Mouse (Mus musculus) bone marrow macrophage, adult 2 months (primary cell): Measurements from ENCODE around the gene Sgcd. TPM values are rescaled to one million over a fixed set of nuclear protein-coding genes. Genes with fewer than 3 reads are reported as not detected.

Experiments used
- H3K27ac ChIP-seq: 2 replicates; pipeline ENCODE4 v1.5.1; 2012; ENCODE audit warnings: low read depth, low read length; ENCODE audit not compliant: insufficient read depth
- H3K4me1 ChIP-seq: 2 replicates; pipeline ENCODE4 v1.6.1; 2012; ENCODE audit warnings: low read length; ENCODE audit not compliant: control insufficient read depth, insufficient read depth
- H3K4me3 ChIP-seq: 2 replicates; pipeline ENCODE4 v1.5.1; 2012; ENCODE audit warnings: mild to moderate bottlenecking, low read length, moderate library complexity; ENCODE audit not compliant: insufficient read depth
- CTCF ChIP-seq: IDR thresholded peaks from 2 replicates; pipeline ENCODE4 v1.5.1; 2012; ENCODE audit warnings: low read depth, mild to moderate bottlenecking, low read length, moderate library complexity
- POLR2A ChIP-seq: IDR thresholded peaks from 2 replicates; pipeline ENCODE4 v1.6.1; 2012; ENCODE audit warnings: mild to moderate bottlenecking, low read depth, low read length, borderline replicate concordance
- polyA plus RNA-seq: library from polyadenylated mRNA; stranded (reverse); fragments of >200 nt; gene quantifications from 2 replicates; pipeline ENCODE4 v1.2.4, GENCODE M21; 2012; ENCODE audit not compliant: missing spikeins, insufficient read depth, insufficient read length

The Sgcd gene
- polyA plus RNA-seq, 1 experiment: not detected

DNA sequence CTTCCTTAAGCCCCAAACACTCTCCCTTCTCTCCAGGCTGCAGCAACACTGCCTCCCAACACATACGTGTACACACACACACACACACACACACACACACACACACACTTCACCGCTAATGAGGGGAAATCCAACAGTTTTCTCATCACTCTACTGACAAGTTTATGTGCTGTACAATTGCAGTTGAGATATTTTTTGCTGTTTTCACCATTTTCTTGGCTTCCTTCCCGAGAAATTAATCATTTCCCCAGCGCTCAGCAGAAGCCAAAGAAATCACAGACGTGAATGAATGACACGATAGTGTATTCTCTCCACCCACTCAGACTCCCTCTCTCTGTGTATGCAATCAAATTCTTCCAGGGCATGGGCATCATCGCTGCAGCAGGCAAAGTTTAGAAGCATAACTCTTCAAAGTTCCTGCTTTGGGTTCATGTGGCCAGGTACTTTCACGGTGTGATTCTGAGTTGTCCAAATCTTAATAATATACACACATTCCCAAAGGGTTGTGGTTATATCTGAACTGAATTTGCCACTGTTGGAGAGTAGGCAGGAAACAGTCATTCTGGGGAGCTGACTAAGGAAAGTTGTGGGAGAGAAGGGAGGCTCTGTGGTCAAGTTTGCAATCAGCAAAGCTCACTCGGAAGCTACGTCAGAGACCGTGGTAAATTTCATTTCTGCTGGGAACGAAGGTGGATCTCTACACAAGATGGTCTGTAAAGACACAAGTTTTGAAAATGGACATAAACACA, 683.9 kb downstream of the Sgcd start:
- H3K27ac ChIP-seq: no peak overlapping the region
- H3K4me3 ChIP-seq: no peak overlapping the region
- no peaks in the 10 kb centered on the region for H3K4me1 ChIP-seq
- no peak for TF ChIP-seq CTCF
- TF ChIP-seq POLR2A: no peak

DNA sequence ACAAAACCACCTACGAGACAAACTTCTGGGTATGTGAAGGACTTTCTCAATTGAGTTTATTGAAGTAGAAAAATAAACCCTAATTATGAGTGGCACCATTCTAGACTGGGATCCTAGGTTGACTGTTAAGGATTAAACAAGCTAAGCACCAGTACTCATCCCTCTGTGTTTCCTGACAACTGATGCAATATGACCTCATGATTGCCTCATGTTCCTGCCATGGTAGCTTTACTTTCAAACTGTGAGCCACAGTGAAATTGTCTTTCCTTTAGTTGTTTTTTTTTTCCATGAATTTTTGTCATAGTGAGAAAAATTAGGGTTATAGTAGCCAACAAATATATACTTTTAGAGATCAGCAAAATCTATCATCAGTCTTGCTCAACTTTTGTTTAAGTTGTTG, 689.0 kb downstream of the Sgcd start:
- no peak overlapping the region for H3K4me3 ChIP-seq
- no peak overlapping the region for H3K27ac ChIP-seq
- TF ChIP-seq CTCF (no peak), POLR2A (no peak)
- no peaks in the 10 kb centered on the region for H3K4me1 ChIP-seq

DNA sequence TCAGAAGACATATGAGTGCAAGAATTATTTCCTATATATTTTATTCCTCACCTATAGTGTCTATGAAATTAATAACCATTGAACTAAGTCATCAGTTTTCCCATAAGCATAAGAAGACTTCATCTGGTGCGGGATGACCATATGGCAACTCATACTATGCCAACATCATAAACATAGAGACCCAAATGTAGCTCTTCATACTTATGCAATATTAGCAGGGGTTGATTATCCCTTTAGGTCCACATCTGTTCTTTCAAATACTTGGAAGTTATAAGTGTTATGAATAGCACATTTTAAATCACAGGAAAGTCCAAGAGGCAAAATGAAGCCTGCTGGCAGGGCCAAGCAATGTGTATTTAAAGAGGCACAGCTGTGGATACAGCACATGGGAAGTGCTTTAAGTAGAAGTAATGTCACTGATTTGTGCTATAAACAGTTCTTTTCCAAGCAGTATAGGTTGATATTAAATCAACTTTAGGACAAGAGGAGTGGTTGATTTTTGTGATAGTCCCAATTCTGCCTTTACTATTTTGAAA, 690.9 kb downstream of the Sgcd start:
- H3K27ac ChIP-seq: no peak overlapping the region
- no peak overlapping the region for H3K4me3 ChIP-seq
- no peaks in the 10 kb centered on the region for H3K4me1 ChIP-seq
- TF ChIP-seq CTCF (no peak), POLR2A (no peak)

DNA sequence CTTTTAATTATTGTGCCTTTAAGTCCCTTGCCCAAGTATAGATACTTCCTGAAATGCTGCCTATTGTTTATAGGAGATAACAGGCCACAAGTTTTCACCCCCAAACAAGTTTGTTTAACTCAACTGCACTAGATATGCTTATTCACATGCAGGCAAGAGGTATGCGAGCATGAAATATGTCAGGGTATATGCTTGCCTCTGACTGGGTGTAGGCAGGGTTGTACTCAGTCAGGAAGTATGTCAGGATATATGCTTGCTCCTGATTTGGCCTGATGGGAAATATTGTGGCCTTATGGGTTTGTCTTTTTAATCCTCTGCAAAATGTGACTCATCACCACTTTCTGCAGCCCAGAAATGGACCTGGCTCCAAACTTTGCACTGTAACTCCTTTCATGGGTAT, 694.0 kb downstream of the Sgcd start:
- no peak overlapping the region for H3K27ac ChIP-seq
- TF ChIP-seq POLR2A (no peak), CTCF (no peak)
- no peak overlapping the region for H3K4me3 ChIP-seq
- no peaks in the 10 kb centered on the region for H3K4me1 ChIP-seq

DNA sequence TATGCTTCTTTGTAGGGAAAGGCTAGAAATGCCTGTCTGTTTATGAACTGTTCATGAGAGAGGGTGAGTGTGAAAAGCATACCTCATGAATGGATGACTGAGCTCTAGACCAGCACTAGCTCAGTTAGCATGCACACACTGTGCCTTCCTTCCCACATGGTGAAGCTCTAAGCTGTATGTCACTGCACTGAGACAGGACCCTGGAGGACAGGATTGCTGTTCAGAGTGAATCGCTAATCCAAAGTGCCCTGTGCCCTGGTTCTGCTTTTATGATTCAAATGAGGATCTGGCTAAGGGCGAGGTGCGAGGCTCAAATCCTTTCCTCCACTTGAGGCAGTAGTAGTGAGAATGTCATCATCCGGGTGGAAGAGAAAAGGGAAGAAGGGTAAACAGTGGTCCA, 712.2 kb downstream of the Sgcd start:
- Histone ChIP-seq H3K27ac (no peak overlapping the region), H3K4me3 (no peak overlapping the region), H3K4me1 (no peaks in the 10 kb centered on the region)
- TF ChIP-seq POLR2A: no peak

DNA sequence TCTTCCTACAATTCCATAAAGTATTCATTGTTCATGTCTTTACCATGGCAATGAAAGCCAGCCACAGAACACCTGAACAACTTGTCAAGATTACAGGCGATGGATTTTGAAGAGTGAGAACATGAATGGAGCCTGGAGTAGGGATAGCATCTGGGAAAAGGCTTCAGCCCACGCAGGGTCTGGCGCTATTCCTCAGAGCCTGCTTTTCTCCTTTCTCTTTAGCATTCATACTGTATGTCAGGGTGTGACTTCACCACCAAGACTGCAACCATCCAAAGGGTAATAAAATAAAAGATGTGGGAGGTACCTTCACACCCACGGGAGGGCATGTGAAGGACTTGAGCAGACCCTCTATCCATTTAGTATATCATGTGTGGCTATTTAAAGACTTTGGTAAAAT, 720.2 kb downstream of the Sgcd start:
- TF ChIP-seq CTCF: no peak
- no peak for TF ChIP-seq POLR2A
- Histone ChIP-seq H3K27ac (no peak overlapping the region), H3K4me3 (no peak overlapping the region), H3K4me1 (no peaks in the 10 kb centered on the region)

DNA sequence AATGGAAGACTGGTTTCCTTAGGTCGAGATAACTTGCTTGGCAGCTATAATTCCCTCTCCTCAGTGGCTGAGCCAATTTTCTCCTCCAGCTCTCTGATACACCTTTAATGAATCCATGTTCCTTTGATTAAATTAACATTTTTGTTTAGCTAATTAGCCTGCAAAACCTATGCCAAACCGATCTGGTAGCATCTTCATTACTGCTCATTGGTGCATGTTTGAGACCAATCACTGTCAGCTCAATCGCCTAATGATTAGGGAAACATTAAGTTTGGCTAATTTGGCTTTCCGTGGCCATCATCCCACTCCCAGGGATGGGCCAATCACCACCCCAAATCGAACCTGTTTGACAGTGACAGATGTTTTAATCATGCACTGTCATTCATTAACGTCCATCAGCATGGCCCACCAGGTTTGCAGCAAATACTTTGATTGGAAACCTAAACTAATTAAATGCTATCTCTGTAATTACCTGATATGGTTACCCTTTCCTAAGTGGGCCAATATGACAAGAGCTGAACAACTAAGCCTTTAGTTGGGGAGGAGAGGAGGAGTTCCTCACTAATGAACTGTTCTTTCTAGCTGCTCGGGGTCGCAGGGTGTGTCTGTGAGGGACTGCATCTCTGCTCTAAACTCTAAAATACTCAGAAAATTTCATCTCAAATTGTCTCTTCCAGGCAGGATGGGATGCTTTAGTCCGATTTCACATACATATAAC, 724.3 kb downstream of the Sgcd start:
- Histone ChIP-seq H3K27ac (no peak overlapping the region), H3K4me1 (no peaks in the 10 kb centered on the region), H3K4me3 (no peak overlapping the region)
- no peak for TF ChIP-seq POLR2A
- no peak for TF ChIP-seq CTCF

DNA sequence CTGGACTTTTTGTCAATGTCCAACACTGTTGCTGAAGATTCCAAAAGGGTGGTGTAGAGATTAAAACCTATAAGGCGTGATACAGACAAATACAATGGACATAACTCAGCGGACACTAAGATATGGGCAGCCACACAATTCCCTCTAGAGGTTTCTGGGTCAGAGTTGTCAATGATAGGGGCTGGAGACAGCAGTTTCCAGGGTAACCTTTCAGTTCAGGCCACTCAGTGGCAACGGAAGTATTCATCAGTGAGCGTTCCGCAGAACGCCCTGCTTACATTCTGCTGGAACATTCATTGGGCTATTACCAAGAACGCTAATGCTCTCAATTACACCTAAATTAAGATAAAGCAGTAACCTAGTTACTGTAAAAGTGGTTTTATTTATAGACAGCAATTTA, 738.5 kb downstream of the Sgcd start:
- Histone ChIP-seq H3K4me1 (no peaks in the 10 kb centered on the region), H3K4me3 (no peak overlapping the region), H3K27ac (no peak overlapping the region)
- TF ChIP-seq CTCF (no peak), POLR2A (no peak)

DNA sequence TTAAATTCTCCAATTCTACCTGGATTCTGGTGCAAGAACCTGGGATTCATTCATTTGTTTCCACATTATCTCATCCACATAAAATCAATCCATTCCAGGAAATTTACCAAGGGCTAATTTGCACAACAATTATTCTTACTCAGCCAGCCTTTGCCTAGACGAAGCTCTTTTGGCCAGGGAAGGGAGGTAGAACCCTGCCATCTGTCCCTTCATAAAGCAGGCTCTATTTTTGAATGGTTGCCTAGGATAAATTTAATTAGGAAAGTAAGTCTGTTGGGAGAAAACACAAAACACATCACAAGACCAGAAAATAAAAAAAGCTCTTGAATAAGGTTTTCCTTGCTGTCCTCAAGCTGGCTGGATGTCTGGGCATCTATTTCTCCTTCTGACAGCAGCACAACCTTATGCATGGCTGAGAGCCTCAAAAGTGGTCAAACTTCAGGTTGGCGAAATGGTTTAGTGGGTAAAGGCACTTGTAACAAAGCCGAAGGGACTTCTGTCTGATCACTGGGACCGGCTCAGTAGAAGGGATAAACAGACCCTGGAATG, 740.4 kb downstream of the Sgcd start:
- H3K4me3 ChIP-seq: no peak overlapping the region
- no peaks in the 10 kb centered on the region for H3K4me1 ChIP-seq
- TF ChIP-seq CTCF: no peak
- TF ChIP-seq POLR2A: no peak
- no peak overlapping the region for H3K27ac ChIP-seq
